Mouse (Mus musculus) CH12.LX (cell line): ENCODE data around the gene Capn8. TPM values are rescaled to one million over a fixed set of nuclear protein-coding genes. Genes with fewer than 3 reads are reported as not detected.
A peak's percentile ranks its signal among the peaks of the same experiment; 100 is the strongest.

Source experiments
- DNase-seq: peaks from one replicate; pipeline ENCODE4 v3.0.0-alpha.2; 2013; ENCODE audit errors: extremely low read depth
- H3K27ac ChIP-seq: 2 replicates; pipeline ENCODE4 v1.5.1; 2012; ENCODE audit warnings: low read depth, mild to moderate bottlenecking, control low read depth, moderate library complexity; ENCODE audit not compliant: insufficient read depth
- H3K27me3 ChIP-seq: replicated peaks from 2 replicates; pipeline ENCODE3; 2012; ENCODE audit warnings: inconsistent platforms
- H3K36me3 ChIP-seq, 2 experiments: replicated peaks in 1 of 2; 2 replicates each; pipeline versions ENCODE3 to v1.6.1; 2012; ENCODE audit warnings: inconsistent platforms in 1 of 2, low read length in 1 of 2, mild to moderate bottlenecking in 1 of 2, mixed read lengths in 1 of 2, moderate library complexity in 1 of 2; ENCODE audit not compliant: control insufficient read depth in 1 of 2, insufficient read depth in 1 of 2
- H3K4me1 ChIP-seq, 2 experiments: 2 replicates each; pipeline ENCODE4 v1.6.1; 2012; ENCODE audit warnings: inconsistent platforms in 1 of 2, moderate library complexity in 1 of 2; ENCODE audit not compliant: insufficient read depth in 2 of 2, control insufficient read depth in 1 of 2
- H3K4me2 ChIP-seq: 2 replicates; pipeline ENCODE4 v1.6.1; 2012; ENCODE audit warnings: low read depth, mild to moderate bottlenecking, control low read depth; ENCODE audit not compliant: poor library complexity, insufficient read depth, severe bottlenecking
- H3K4me3 ChIP-seq, 3 experiments: fragments of 150-350 bp in 1 of 3; sonication (generic) in 1 of 3; replicated peaks in 1 of 3; 2 replicates each; pipeline versions ENCODE3 to v1.5.1; 2011 to 2012; ENCODE audit warnings: low read depth in 2 of 3, low read length in 2 of 3, mild to moderate bottlenecking in 2 of 3, moderate library complexity in 2 of 3, control low read depth in 1 of 3, improper control_type of control experiment in 1 of 3, inconsistent platforms in 1 of 3, mixed read lengths in 1 of 3; ENCODE audit not compliant: poor library complexity in 1 of 3
- H3K79me2 ChIP-seq: replicated peaks from 2 replicates; pipeline ENCODE4 v1.6.1; 2012; ENCODE audit warnings: mild to moderate bottlenecking, moderate library complexity; ENCODE audit not compliant: control insufficient read depth, poor library complexity, insufficient read depth, severe bottlenecking; ENCODE audit errors: extremely low read depth
- H3K9ac ChIP-seq: 2 replicates; pipeline ENCODE4 v1.6.1; 2012; ENCODE audit warnings: low read depth, mild to moderate bottlenecking, control low read depth, moderate library complexity; ENCODE audit not compliant: insufficient read depth
- H3K9me3 ChIP-seq: replicated peaks from 2 replicates; pipeline ENCODE3; 2012; ENCODE audit warnings: low read length, inconsistent platforms, mixed read lengths
- BHLHE40 ChIP-seq: IDR thresholded peaks from 2 replicates; pipeline ENCODE4 v1.6.1; 2011; ENCODE audit warnings: mild to moderate bottlenecking, low read depth, low read length, improper control_type of control experiment
- CHD2 ChIP-seq: IDR thresholded peaks from 2 replicates; pipeline ENCODE4 v1.6.1; 2011; ENCODE audit warnings: low read length, improper control_type of control experiment
- CTCF ChIP-seq, 2 experiments: IDR thresholded peaks in 1 of 2; conservative IDR thresholded peaks in 1 of 2; 2 replicates each; pipeline ENCODE4 v1.5.1; 2011 to 2012; ENCODE audit warnings: low read depth in 2 of 2, low read length in 2 of 2, improper control_type of control experiment in 1 of 2, inconsistent platforms in 1 of 2, mild to moderate bottlenecking in 1 of 2, moderate library complexity in 1 of 2
- E2F4 ChIP-seq: IDR thresholded peaks from 2 replicates; pipeline ENCODE4 v1.6.1; 2011; ENCODE audit warnings: low read depth, low read length, improper control_type of control experiment; ENCODE audit not compliant: insufficient replicate concordance
- ETS1 ChIP-seq: conservative IDR thresholded peaks from 2 replicates; pipeline ENCODE4 v1.6.1; 2012; ENCODE audit warnings: low read depth, mild to moderate bottlenecking, inconsistent platforms, low read length, improper control_type of control experiment, moderate library complexity
- GABPA ChIP-seq: IDR thresholded peaks from 2 replicates; pipeline ENCODE4 v1.6.1; 2012; ENCODE audit warnings: low read depth, low read length, improper control_type of control experiment, inconsistent platforms; ENCODE audit not compliant: insufficient replicate concordance
- IRF4 ChIP-seq: IDR thresholded peaks from 2 replicates; pipeline ENCODE4 v1.6.1; 2014; ENCODE audit warnings: low read depth, mild to moderate bottlenecking, inconsistent platforms, low read length, improper control_type of control experiment
- JUN ChIP-seq: IDR thresholded peaks from 2 replicates; pipeline ENCODE4 v1.6.1; 2011; ENCODE audit warnings: low read depth, mild to moderate bottlenecking, low read length, improper control_type of control experiment, moderate library complexity; ENCODE audit not compliant: insufficient read depth
- JUND ChIP-seq: conservative IDR thresholded peaks from 2 replicates; pipeline ENCODE4 v1.6.1; 2011; ENCODE audit warnings: low read depth, low read length, improper control_type of control experiment
- KAT2A ChIP-seq: IDR thresholded peaks from 2 replicates; pipeline ENCODE4 v1.6.1; 2012; ENCODE audit warnings: low read length, improper control_type of control experiment, inconsistent platforms; ENCODE audit not compliant: insufficient replicate concordance
- MAFK ChIP-seq: IDR thresholded peaks from 2 replicates; pipeline ENCODE4 v1.6.1; 2011; ENCODE audit warnings: low read length, improper control_type of control experiment; ENCODE audit not compliant: insufficient replicate concordance
- MAZ ChIP-seq: IDR thresholded peaks from 2 replicates; pipeline ENCODE4 v1.6.1; 2012; ENCODE audit warnings: low read depth, mild to moderate bottlenecking, inconsistent platforms, low read length, improper control_type of control experiment, moderate library complexity
- MEF2A ChIP-seq: IDR thresholded peaks from 2 replicates; pipeline ENCODE4 v1.6.1; 2014; ENCODE audit warnings: low read depth, mild to moderate bottlenecking, inconsistent platforms, low read length, improper control_type of control experiment, borderline replicate concordance
- MXI1 ChIP-seq: IDR thresholded peaks from 2 replicates; pipeline ENCODE4 v1.6.1; 2011; ENCODE audit warnings: mild to moderate bottlenecking, low read depth, low read length, improper control_type of control experiment
- NELFE ChIP-seq: IDR thresholded peaks from 2 replicates; pipeline ENCODE4 v1.6.1; 2011; ENCODE audit warnings: low read depth, low read length, improper control_type of control experiment
- NRF1 ChIP-seq: IDR thresholded peaks from 2 replicates; pipeline ENCODE4 v1.6.1; 2014; ENCODE audit warnings: low read depth, mild to moderate bottlenecking, inconsistent platforms, low read length, improper control_type of control experiment, moderate library complexity
- PAX5 ChIP-seq: IDR thresholded peaks from 2 replicates; pipeline ENCODE4 v1.6.1; 2012; ENCODE audit warnings: low read length, inconsistent platforms, mixed read lengths
- POLR2A ChIP-seq: IDR thresholded peaks from 2 replicates; pipeline ENCODE4 v1.6.1; 2011; ENCODE audit warnings: low read depth, mild to moderate bottlenecking, improper control_type of control experiment, low read length
- POLR2AphosphoS2 ChIP-seq: IDR thresholded peaks from 2 replicates; pipeline ENCODE4 v1.6.1; 2011; ENCODE audit warnings: low read depth, low read length, improper control_type of control experiment
- RAD21 ChIP-seq: IDR thresholded peaks from 2 replicates; pipeline ENCODE4 v1.6.1; 2011; ENCODE audit warnings: low read depth, mild to moderate bottlenecking, low read length, improper control_type of control experiment, moderate library complexity
- RCOR1 ChIP-seq: conservative IDR thresholded peaks from 2 replicates; pipeline ENCODE4 v1.6.1; 2012; ENCODE audit warnings: low read depth, mild to moderate bottlenecking, inconsistent platforms, low read length, improper control_type of control experiment
- SIN3A ChIP-seq: IDR thresholded peaks from 2 replicates; pipeline ENCODE4 v1.6.1; 2012; ENCODE audit warnings: low read length, improper control_type of control experiment, inconsistent platforms
- SMC3 ChIP-seq: IDR thresholded peaks from 2 replicates; pipeline ENCODE4 v1.6.1; 2011; ENCODE audit warnings: low read depth, low read length, improper control_type of control experiment
- TBP ChIP-seq: conservative IDR thresholded peaks from 2 replicates; pipeline ENCODE4 v1.6.1; 2011; ENCODE audit warnings: low read depth, low read length, improper control_type of control experiment
- UBTF ChIP-seq: IDR thresholded peaks from 2 replicates; pipeline ENCODE4 v1.6.1; 2012; ENCODE audit warnings: low read depth, mild to moderate bottlenecking, inconsistent platforms, low read length, improper control_type of control experiment, moderate library complexity
- ZC3H11A ChIP-seq: IDR thresholded peaks from 2 replicates; pipeline ENCODE4 v1.6.1; 2012; ENCODE audit warnings: low read depth, mild to moderate bottlenecking, inconsistent platforms, low read length, improper control_type of control experiment
- ZKSCAN1 ChIP-seq: IDR thresholded peaks from 2 replicates; pipeline ENCODE4 v1.6.1; 2012; ENCODE audit warnings: low read depth, inconsistent platforms, low read length, improper control_type of control experiment, borderline replicate concordance
- ZMIZ1 ChIP-seq: IDR thresholded peaks from 2 replicates; pipeline ENCODE4 v1.6.1; 2012; ENCODE audit warnings: low read depth, mild to moderate bottlenecking, inconsistent platforms, low read length, improper control_type of control experiment
- dilution Hi-C: fragments of 300-500 bp; cut with MboI; formaldehyde crosslinking; loops from 2 replicates; pipeline ENCODE4 v1.14.3; 2020; ENCODE audit warnings: low sequenced_read_pairs; ENCODE audit not compliant: extremely low pct_unique_long_range_greater_than_20kb, extremely low pct_ligation_motif_present
- in situ Hi-C: fragments of 300-500 bp; cut with MboI; formaldehyde crosslinking; loops from 3 replicates; pipeline ENCODE4 v1.14.3; 2019; ENCODE audit warnings: low sequenced_read_pairs, low pct_ligation_motif_present, low pct_unique_long_range_greater_than_20kb, mixed read lengths
- polyA plus RNA-seq: library from polyadenylated mRNA; unstranded; fragments of >175 nt; gene quantifications from 2 replicates; pipeline ENCODE4 v1.2.1, GENCODE M21; 2012; ENCODE audit warnings: low read depth; ENCODE audit not compliant: insufficient read length
- total RNA-seq, 2 experiments: library from RNA; depleted of rRNA; stranded (reverse); fragments of 300-350 nt in 1 of 2; fragments of >200 nt in 1 of 2; gene quantifications; 2 replicates each; pipeline ENCODE4 v1.2.3; 2012 to 2014

Capn8 gene
- total and polyA plus RNA-seq, 3 experiments: not detected

DNA sequence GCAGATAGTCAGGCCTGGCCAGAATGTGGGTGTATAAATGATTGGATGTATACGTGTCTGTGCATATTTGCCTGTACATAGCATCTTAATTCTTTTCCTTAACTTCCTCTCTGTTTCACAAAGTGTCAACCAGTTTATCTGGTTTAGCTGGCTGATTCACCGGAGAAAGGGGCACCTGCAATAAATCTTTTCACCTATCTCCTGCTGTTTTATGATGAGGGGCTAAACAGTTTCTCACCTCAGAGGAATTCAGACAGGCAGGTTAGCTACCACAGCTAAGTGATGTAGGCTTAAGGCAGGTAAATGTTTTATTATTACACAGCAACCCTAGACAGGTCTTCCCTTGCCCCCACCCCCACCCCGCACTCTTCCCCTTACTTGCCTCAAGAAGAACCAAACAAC lies 29.7 kb upstream of the Capn8 start:
- H3K9me3 ChIP-seq: peaks cover 14% of the 10 kb centered on the region
- DNase-seq: no peak
- peaks cover 0 to under 1% of the 10 kb centered on the region in 2 experiments; a peak in 1 of 4 replicates for H3K4me1 ChIP-seq
- no peak overlapping the region for H3K4me3 ChIP-seq
- peaks cover 22% of the 10 kb centered on the region for H3K27me3 ChIP-seq
- H3K27ac ChIP-seq: no peak overlapping the region
- H3K36me3 ChIP-seq: no peaks in the 10 kb centered on the region
- TF ChIP-seq KAT2A: no peak
- TF ChIP-seq RAD21: no peak
- no peak for TF ChIP-seq TBP
- no peak for TF ChIP-seq JUN
- TF ChIP-seq ZMIZ1: no peak
- no peak for TF ChIP-seq ETS1
- TF ChIP-seq ZKSCAN1: no peak
- no peak for TF ChIP-seq RCOR1
- TF ChIP-seq NELFE: no peak
- no peak for TF ChIP-seq POLR2AphosphoS2
- no peak for TF ChIP-seq UBTF
- no peak for TF ChIP-seq MAFK
- no peak for TF ChIP-seq PAX5
- no peak for TF ChIP-seq MXI1
- dilution Hi-C loops: no loop called here
- in situ Hi-C loops: loop anchor here (5.0 kb wide), 1 partner anchor 43 kb away; no protein-coding TSS in a partner anchor
- H3K9ac ChIP-seq: no peak overlapping the region
- H3K79me2 ChIP-seq: no peaks in the 10 kb centered on the region
- no peak overlapping the region for H3K4me2 ChIP-seq

DNA sequence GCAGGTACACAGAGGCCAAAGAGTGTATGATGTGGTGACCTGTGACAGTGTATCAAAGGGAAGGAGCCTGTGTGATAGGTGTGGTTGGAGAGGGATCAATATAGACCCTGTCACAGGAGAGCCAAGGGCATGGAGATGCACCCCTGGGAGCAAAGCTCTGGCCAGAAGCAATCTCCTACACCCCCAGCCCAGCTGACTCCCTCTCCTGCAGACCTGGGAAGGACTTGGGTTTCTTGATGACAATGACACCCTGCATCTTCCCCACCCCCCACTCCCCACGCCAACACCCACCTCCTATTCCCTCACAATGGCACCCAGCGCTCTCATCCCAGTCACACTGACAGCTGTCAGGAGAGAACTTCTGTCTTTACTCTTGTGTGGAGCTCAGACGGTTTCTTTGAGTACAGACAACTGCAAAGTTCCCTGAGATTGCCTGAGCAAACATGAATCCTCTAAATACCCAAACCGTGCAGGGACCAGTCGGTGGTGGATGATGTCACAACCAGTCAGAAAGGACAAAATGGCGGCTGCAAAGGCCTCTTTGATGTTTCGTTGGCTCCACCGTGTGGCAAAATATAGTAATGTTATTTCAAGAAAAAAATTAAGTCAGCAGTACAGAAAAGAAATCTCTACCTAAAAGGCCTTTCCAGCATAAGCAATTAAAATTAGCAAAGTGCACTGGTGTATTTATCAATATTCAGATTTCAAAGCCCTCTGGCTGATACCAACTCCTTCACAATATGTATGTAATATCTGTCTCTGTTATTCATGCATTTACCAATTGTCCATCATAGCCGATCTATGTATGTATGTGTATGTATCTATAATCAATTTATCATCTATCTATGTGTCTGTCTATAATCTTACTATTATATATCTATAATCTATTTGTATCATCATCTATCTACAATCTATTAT lies 25.5 kb upstream of the Capn8 start:
- Histone ChIP-seq H3K79me2 (no peaks in the 10 kb centered on the region), H3K4me1 (peaks cover 4 to 5% of the 10 kb centered on the region in 2 experiments; a peak in 2 of 4 replicates), H3K27me3 (no peaks in the 10 kb centered on the region), H3K4me2 (peak overlapping the region; percentile 68), H3K9me3 (no peaks in the 10 kb centered on the region), H3K4me3 (peak overlapping the region; percentile 36 to 54 (median 53)), H3K27ac (no peak overlapping the region), H3K9ac (peak overlapping the region; percentile 50), H3K36me3 (no peaks in the 10 kb centered on the region)
- DNase-seq: peak; percentile 88
- dilution Hi-C loops (no loop called here), in situ Hi-C loops (loop anchor here (5.0 kb wide), 1 partner anchor 47 kb away; no protein-coding TSS in a partner anchor)
- TF ChIP-seq PAX5: no peak
- TF ChIP-seq JUND: peak; percentile 90
- TF ChIP-seq SIN3A: no peak
- no peak for TF ChIP-seq GABPA
- no peak for TF ChIP-seq POLR2AphosphoS2
- TF ChIP-seq RAD21: peak; percentile 99
- TF ChIP-seq MEF2A: 0 out of 2 replicates have a peak, but pooled peaks have one; percentile 32
- TF ChIP-seq JUN: peak; percentile 87
- peak; percentile 49 for TF ChIP-seq BHLHE40
- TF ChIP-seq MXI1: peak; percentile 25; the same call in 1 of the 2 replicates
- no peak for TF ChIP-seq MAZ
- TF ChIP-seq POLR2A: peak; percentile 43
- peak; percentile 12 to 97; a peak in 2 of 4 replicates for TF ChIP-seq CTCF (conservative IDR thresholded peaks at IDR 0.05 in 1 of 2, IDR thresholded peaks at IDR 0.05 in 1 of 2; ENCODE audit: low read depth in 2 of 2, low read length in 2 of 2)
- TF ChIP-seq ZC3H11A: peak; percentile 83
- TF ChIP-seq E2F4: no peak
- no peak for TF ChIP-seq ZMIZ1
- 0 out of 2 replicates have a peak, but pooled peaks have one; percentile 47 for TF ChIP-seq CHD2
- TF ChIP-seq UBTF: no peak
- no peak for TF ChIP-seq ETS1
- TF ChIP-seq TBP: 0 out of 2 replicates have a peak, but pooled peaks have one; percentile 35
- TF ChIP-seq IRF4: peak; percentile 80
- peak; percentile 90 for TF ChIP-seq SMC3
- peak; percentile 61 for TF ChIP-seq NRF1
